Mouse (Mus musculus): ENCODE results near the gene Rnd1. TPM values are rescaled to one million over a fixed set of nuclear protein-coding genes. Genes with fewer than 3 reads are reported as not detected.

Rnd1 gene
- polyA plus RNA-seq, 1 experiment from 2014 or later, result 3.1 TPM

DNA sequence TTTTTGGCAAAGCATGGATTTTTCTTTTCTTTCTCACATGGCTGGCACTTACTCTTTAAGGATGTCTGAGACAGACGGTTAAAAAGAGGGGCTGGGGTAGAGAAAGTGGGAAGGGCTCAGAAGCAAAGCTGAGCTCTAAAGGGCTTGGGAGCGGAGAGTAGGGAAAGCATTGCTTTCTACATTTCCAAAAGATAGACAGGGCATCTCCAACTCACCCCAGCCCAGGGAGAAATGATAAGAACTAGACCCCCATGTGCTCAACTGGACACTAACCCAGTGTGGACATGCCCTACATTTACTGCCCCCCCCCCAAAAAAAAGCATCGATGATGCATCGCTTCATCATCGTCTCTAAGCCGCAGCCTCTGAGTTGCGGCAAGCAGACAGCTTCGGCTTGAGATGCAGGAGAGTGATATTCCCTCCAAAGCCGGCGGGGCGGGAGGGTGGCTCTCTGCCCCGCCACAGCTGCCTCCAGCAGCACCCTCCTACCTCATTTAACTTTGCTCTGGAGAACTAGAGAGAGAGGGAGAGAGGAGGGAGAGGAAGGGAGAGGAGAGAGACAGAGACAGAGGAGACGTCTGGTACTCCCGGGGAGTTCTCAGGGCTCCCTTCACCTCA lies 1.5 kb downstream of the Rnd1 start:
- peaks cover 24% of the 10 kb centered on the region; the same call in 1 of the 2 replicates for H3K27me3 ChIP-seq (replicated peaks; ENCODE audit: insufficient read depth, low read length)
- ATAC-seq (no peak), DNase-seq (ENCODE audit: low spot score) (no peak)
- no peak overlapping the region for H3K9ac ChIP-seq (replicated peaks; ENCODE audit: low read depth)
- no peak overlapping the region for H3K27ac ChIP-seq (ENCODE audit: low read length)
- no peaks in the 10 kb centered on the region for H3K9me3 ChIP-seq (ENCODE audit: low read length)
- WGBS, result 8% methylated on average over 14 of the region's 14 CpGs
- H3K4me3 ChIP-seq (ENCODE audit: low read depth, low read length), result peak overlapping the region; percentile 15; the same call in 1 of the 2 replicates
- H3K4me1 ChIP-seq (ENCODE audit: insufficient read depth, low read depth, low read length), result no peaks in the 10 kb centered on the region
- no peaks in the 10 kb centered on the region for H3K36me3 ChIP-seq (ENCODE audit: insufficient read depth, low read length)
- TF ChIP-seq EP300 (IDR thresholded peaks at IDR 0.05) (no peak), CTCF (IDR thresholded peaks at IDR 0.05) (no peak)
- peak overlapping the region; percentile 77 for H3K4me2 ChIP-seq (replicated peaks; ENCODE audit: low read depth, low read length)

GRCm38 (mm10) chr15:98674994-98675545 lies 2.2 kb downstream of the Rnd1 start:
- DNase-seq (ENCODE audit: low spot score), result no peak
- no peak overlapping the region for H3K27ac ChIP-seq (ENCODE audit: low read length)
- 31% methylated on average over 11 of the region's 11 CpGs for WGBS
- H3K9ac ChIP-seq (replicated peaks; ENCODE audit: low read depth), result no peak overlapping the region
- TF ChIP-seq CTCF (IDR thresholded peaks at IDR 0.05) (no peak), EP300 (IDR thresholded peaks at IDR 0.05) (no peak)
- H3K4me3 ChIP-seq (ENCODE audit: low read depth, low read length), result no peak overlapping the region
- peaks cover 24% of the 10 kb centered on the region; the same call in 1 of the 2 replicates for H3K27me3 ChIP-seq (replicated peaks; ENCODE audit: insufficient read depth, low read length)
- no peak overlapping the region for H3K4me2 ChIP-seq (replicated peaks; ENCODE audit: low read depth, low read length)
- H3K36me3 ChIP-seq (ENCODE audit: insufficient read depth, low read length), result no peaks in the 10 kb centered on the region
- no peaks in the 10 kb centered on the region for H3K4me1 ChIP-seq (ENCODE audit: insufficient read depth, low read depth, low read length)
- H3K9me3 ChIP-seq (ENCODE audit: low read length), result no peaks in the 10 kb centered on the region
- ATAC-seq, result no peak

DNA sequence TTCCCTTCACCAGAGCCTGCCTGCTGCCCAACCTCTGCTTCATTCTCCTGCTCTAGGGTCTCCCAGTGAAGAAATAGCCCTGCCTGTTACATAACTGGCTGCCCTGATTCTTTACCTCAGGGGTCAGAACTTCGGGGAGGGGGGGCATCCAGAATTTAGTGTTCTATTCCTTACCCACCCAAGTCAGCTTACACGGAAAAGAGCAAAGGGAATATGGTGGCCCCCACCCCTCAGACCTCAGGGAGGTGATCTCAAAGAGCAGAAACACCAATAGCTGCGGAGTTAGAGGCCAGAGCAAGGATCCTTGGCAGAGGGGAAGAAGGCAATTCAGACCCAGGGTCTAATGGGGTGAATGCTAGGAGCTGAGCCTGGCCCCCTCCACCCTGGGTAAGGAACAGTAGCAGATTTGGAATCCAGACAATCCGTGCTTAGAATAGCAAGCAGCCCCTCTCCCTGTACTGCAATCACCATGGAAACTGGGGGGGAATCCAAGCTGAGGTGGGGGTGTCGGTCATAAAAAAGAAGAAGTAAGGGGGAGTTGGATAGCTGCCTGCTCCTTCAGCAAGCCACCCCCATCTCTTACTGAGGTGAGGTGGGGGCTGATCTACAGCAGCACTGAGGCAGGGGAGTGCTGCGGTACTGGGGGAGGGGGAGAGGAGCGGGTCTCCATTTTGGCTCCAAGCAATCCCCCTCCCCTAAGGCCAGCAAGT lies 2.8 kb downstream of the Rnd1 start:
- Histone ChIP-seq H3K4me2 (replicated peaks; ENCODE audit: low read depth, low read length) (no peak overlapping the region), H3K36me3 (ENCODE audit: insufficient read depth, low read length) (no peaks in the 10 kb centered on the region), H3K9me3 (ENCODE audit: low read length) (no peaks in the 10 kb centered on the region), H3K27me3 (replicated peaks; ENCODE audit: insufficient read depth, low read length) (peaks cover 24% of the 10 kb centered on the region; the same call in 1 of the 2 replicates), H3K9ac (replicated peaks; ENCODE audit: low read depth) (no peak overlapping the region), H3K4me1 (ENCODE audit: insufficient read depth, low read depth, low read length) (no peaks in the 10 kb centered on the region), H3K27ac (ENCODE audit: low read length) (no peak overlapping the region), H3K4me3 (ENCODE audit: low read depth, low read length) (no peak overlapping the region)
- 29% methylated on average over 7 of the region's 7 CpGs for WGBS
- TF ChIP-seq EP300 (IDR thresholded peaks at IDR 0.05) (no peak), CTCF (IDR thresholded peaks at IDR 0.05) (no peak)
- DNase-seq (ENCODE audit: low spot score) (no peak), ATAC-seq (no peak)

DNA sequence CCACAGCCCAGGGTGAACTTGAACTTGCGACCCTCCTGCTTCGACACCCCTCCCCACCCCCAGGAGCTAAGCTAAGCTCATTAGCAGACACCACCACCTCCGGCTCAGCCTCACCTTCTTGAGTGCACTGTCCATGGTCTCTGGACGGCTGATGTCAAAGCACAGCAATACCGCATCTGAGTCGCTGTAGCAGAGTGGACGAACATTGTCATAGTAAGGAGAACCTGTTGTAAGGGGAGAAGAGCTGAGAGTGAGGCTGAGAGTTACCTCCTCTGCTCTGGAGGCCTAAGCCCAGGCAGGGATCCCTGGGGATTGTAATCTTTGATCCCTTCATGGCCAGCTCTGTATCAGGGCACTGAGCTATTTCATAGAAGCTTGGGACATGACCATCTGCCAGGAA lies 3.5 kb downstream of the Rnd1 start:
- peaks cover 24% of the 10 kb centered on the region; the same call in 1 of the 2 replicates for H3K27me3 ChIP-seq (replicated peaks; ENCODE audit: insufficient read depth, low read length)
- DNase-seq (ENCODE audit: low spot score) (no peak), ATAC-seq (no peak)
- WGBS, result 79% methylated on average over 7 of the region's 7 CpGs
- no peaks in the 10 kb centered on the region for H3K9me3 ChIP-seq (ENCODE audit: low read length)
- H3K27ac ChIP-seq (ENCODE audit: low read length), result no peak overlapping the region
- no peak overlapping the region for H3K4me3 ChIP-seq (ENCODE audit: low read depth, low read length)
- no peak overlapping the region for H3K4me2 ChIP-seq (replicated peaks; ENCODE audit: low read depth, low read length)
- TF ChIP-seq EP300 (IDR thresholded peaks at IDR 0.05), result no peak
- no peak for TF ChIP-seq CTCF (IDR thresholded peaks at IDR 0.05)
- no peak overlapping the region for H3K9ac ChIP-seq (replicated peaks; ENCODE audit: low read depth)
- no peaks in the 10 kb centered on the region for H3K4me1 ChIP-seq (ENCODE audit: insufficient read depth, low read depth, low read length)
- H3K36me3 ChIP-seq (ENCODE audit: insufficient read depth, low read length), result no peaks in the 10 kb centered on the region

DNA sequence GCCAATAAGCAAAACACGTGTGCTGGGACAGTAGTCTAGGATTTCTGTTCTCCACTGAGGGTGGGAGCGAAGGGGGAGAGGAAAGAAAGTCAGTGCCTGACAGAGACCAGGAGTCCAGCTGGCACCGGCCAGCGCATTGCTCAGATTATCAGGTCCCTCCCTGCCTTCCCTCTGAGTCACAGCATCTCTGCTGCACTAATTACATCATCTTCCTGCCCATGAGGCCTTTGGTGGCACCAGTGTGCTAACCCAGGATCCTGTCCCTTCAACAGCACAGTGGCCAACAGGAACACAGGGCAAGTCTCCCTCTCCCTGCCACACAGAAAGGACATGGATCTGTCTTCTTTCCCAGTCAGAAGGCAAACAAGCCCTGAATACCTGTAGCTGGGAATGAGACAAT lies 4.7 kb downstream of the Rnd1 start:
- Histone ChIP-seq H3K4me3 (ENCODE audit: low read depth, low read length) (no peak overlapping the region), H3K4me1 (ENCODE audit: insufficient read depth, low read depth, low read length) (no peaks in the 10 kb centered on the region), H3K27ac (ENCODE audit: low read length) (no peak overlapping the region), H3K9ac (replicated peaks; ENCODE audit: low read depth) (no peak overlapping the region), H3K36me3 (ENCODE audit: insufficient read depth, low read length) (no peaks in the 10 kb centered on the region), H3K9me3 (ENCODE audit: low read length) (no peaks in the 10 kb centered on the region), H3K4me2 (replicated peaks; ENCODE audit: low read depth, low read length) (no peak overlapping the region), H3K27me3 (replicated peaks; ENCODE audit: insufficient read depth, low read length) (peaks cover 24% of the 10 kb centered on the region; the same call in 1 of the 2 replicates)
- WGBS, result 70% methylated on average over 4 of the region's 4 CpGs
- DNase-seq (ENCODE audit: low spot score) (peak; percentile 56), ATAC-seq (no peak; the same call in 1 of the 2 replicates)
- TF ChIP-seq CTCF (IDR thresholded peaks at IDR 0.05) (no peak), EP300 (IDR thresholded peaks at IDR 0.05) (no peak)

DNA sequence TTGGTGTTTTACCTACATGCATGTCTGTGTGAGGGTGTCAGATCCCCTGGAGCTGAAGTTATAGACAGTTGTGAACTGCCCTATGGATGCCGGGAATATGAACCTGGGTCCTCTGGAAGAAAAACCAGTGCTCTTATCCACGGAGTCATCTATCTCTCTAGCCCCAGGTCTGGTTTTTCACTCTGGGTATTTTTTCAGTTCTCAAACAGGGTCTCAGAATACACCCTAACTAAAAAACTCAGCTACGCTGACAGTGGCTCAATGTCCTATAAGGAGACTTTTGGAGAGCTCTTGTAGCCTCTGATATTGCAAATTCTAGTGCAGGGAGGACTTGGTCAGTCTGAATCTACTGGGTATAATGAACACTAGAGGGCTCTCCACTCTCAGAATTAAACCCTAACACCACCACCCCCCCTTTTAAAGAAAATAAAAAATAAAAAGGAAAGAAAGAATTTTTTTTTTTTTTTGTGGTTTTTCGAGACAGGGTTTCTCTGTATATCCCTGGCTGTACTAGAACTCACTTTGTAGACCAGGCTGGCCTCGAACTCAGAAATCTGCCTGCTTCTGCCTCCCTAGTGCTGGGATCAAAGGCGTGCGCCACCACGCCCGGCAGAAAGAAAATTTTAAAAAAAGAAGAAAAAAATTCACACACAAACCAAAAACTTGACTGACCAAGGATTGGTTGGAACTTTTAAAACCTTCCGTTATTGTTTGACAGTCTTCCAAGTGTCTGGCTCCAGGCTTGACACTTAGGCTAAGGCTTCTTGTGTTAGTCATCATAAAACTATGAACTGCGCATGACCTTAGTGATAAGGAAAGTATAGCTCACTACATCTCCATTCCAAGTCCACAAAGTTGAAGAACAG lies 13.0 kb downstream of the Rnd1 start:
- H3K9me3 ChIP-seq (ENCODE audit: low read length), result no peaks in the 10 kb centered on the region
- H3K27ac ChIP-seq (ENCODE audit: low read length), result no peak overlapping the region
- 67% methylated on average over 11 of the region's 11 CpGs for WGBS
- no peaks in the 10 kb centered on the region for H3K36me3 ChIP-seq (ENCODE audit: insufficient read depth, low read length)
- no peaks in the 10 kb centered on the region for H3K27me3 ChIP-seq (replicated peaks; ENCODE audit: insufficient read depth, low read length)
- DNase-seq (ENCODE audit: low spot score) (peak; percentile 87), ATAC-seq (no peak)
- no peak overlapping the region for H3K4me2 ChIP-seq (replicated peaks; ENCODE audit: low read depth, low read length)
- H3K4me1 ChIP-seq (ENCODE audit: insufficient read depth, low read depth, low read length), result no peaks in the 10 kb centered on the region
- no peak overlapping the region for H3K9ac ChIP-seq (replicated peaks; ENCODE audit: low read depth)
- TF ChIP-seq EP300 (IDR thresholded peaks at IDR 0.05), result peak; percentile 28; the same call in 1 of the 2 replicates
- peak; percentile 63 for TF ChIP-seq CTCF (IDR thresholded peaks at IDR 0.05)
- no peak overlapping the region for H3K4me3 ChIP-seq (ENCODE audit: low read depth, low read length)

All from lung, postnatal 0 days (tissue).